Mouse (Mus musculus) cerebellum, adult 9-11 months (tissue): ENCODE results near the gene Hist1h3f.

ENCODE experiments used
- DNase-seq: peaks from one replicate; pipeline ENCODE4 v3.0.0; 2022

The Hist1h3f gene

DNA sequence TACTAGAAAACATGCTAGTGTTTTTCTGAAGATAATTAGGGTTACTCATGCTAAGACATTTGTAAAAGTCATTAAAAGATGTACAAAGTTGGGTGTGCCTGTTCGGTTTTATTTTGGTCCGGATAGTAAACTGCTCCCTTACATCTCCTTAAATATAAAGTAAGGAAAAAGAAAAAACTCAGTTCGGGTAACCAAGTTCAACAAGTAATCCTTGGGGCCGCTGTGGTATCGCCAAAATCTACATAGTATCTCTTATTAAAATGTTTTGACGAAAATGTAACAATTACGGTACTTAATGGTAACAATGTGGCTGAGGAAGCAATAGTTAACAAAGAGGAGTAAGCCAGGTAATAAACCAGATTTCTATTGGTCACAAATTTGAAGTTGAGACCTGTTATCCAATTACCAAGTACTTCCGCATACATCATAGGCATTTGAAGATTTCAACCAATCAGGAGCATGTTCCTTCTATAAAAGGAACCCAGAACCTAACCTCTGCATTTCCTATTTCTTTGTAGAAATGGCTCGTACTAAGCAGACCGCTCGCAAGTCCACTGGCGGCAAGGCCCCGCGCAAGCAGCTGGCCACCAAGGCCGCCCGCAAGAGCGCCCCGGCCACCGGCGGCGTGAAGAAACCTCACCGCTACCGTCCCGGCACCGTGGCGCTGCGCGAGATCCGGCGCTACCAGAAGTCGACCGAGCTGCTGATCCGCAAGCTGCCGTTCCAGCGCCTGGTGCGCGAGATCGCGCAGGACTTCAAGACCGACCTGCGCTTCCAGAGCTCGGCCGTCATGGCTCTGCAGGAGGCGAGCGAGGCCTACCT, at the start of gene Hist1h3f:
TSS of gene Hist1h3f (plus strand) at position 88 of the 822 bp plus-strand sequence.
- DNase-seq = peak; percentile 86

DNA sequence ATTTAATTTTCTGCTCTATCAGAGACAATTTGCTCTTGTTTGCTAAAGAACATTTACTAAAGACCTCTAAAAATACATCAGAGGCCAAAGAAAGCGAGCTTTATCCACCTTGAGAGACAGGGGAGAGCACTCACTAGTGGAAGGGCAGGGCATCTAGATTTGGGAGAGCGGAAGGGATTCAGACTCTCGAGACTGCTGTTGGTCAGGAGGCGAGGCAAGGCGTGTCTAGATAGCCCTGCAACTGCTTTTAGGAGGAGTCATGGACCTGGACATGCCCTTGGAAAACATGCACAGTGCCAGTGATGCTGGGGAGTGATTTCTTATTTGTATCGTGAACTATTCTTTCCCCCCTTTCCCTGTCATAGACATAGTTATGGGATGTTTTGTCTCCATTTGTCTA, 48.3 kb upstream of the Hist1h3f start:
- DNase-seq = no peak

DNA sequence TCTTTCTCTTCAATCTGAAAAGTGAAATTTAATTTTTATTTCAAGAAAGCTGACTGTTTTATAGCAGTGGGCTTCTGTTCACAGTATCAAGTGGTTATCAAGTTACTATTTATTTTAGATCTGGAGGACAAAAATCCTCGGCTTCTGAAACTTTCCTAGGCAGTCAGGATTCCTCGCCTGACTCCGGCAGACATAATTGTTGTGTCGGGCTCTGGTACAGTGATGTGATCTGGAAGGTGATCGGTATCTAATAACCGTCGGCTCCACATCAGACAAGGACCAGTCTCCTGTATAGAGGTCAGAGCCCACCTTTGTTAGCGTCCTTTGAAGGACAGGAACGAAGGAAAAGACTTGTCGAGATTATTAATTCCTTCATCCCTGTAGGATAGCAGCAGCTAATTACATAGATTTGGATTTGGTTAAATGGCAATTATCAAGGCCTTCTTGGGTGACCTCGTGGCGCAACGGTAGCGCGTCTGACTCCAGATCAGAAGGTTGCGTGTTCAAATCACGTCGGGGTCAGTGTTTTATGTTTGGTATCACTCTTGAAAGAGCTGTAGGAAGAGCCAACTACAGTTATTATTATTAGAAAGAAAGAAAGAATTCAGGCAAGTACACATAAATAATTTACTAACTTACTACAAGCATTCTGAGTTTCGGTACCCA, 46.1 kb upstream of the Hist1h3f start:
- DNase-seq = no peak

DNA sequence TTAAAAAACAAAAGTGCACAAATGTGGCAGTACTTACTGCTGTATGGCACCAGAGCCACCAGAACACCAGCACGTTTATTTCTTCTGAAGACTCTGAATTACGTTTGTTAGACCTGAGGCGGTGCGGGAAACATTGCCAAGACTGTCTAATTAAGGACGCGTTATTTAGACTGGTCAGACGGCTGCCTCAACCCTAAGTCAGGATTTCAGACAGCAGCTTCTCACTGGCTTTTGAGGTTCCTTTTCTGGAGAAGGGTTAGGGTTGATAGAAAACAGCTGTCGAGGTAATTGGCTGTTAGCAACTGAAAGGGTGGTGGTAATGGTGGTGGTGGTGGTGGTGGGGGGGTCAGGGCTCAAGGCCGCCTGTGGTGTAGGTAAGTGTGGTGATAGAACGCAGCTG, 45.2 kb upstream of the Hist1h3f start:
- DNase-seq = no peak

DNA sequence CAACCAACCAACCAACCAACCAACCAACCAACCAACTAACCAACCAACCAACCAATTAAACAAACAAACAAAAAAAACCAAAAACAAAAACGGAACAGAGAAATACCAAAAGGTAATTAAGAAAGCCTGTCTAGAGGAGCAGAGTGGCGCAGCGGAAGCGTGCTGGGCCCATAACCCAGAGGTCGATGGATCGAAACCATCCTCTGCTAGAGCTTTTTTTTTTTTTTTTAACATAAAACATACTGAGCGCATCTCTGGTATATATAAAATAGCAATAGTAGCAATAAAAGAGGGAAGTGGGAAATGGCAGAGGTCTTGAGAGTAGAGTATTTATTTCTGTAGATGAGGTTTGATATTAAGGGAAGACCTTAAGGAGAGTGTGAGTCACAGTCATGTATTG, 43.9 kb upstream of the Hist1h3f start:
- DNase-seq = no peak

DNA sequence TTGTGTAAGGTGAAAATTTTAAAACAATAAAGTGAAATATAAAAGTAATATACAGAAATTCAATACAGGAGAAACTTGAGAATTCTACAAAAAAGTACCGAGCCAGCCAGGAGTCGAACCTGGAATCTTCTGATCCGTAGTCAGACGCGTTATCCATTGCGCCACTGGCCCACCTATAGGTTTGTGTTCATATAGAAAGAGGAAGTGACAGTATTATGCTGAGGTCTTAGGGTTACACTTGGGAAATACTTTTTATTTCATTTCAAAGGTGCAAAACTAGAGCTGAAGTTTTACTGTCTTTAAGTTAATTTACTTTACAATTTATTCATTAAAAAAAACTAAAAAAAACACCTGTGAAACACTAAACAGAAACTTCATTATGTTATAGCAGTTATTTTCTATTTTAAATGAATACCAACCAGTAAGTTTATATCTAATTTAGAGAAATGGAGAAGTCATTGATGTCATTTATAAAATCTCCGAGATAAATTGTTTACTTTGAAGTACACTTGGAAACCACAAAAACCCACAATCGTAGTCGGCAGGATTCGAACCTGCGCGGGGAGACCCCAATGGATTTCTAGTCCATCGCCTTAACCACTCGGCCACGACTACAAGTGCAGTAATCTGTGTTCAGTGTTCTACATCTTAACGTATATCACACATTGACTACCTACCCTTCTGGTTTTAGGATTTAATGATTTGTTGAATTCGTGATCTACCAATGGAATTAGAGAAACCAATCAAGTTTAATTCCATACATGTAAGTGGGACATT, 43.2 kb upstream of the Hist1h3f start:
- peak; percentile 22 for DNase-seq

DNA sequence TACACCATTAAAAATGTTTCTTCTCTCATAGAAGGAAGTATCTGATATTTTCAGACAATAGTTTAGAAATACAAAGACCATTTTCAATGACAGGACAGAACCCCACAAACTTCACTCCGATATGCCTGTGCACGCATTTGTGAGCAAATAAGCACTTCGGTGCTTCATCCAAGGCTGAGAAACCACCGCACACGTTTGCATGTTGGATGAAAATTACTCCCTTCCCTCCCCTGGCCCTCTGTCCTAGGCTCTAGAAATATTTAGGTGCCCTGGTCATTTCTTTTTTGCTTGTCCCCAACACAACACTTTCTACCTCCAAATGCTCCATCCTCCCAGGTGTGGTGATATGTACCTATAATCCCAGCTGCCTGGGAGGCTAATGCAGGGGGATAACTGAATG, 42.3 kb upstream of the Hist1h3f start:
- DNase-seq = no peak

DNA sequence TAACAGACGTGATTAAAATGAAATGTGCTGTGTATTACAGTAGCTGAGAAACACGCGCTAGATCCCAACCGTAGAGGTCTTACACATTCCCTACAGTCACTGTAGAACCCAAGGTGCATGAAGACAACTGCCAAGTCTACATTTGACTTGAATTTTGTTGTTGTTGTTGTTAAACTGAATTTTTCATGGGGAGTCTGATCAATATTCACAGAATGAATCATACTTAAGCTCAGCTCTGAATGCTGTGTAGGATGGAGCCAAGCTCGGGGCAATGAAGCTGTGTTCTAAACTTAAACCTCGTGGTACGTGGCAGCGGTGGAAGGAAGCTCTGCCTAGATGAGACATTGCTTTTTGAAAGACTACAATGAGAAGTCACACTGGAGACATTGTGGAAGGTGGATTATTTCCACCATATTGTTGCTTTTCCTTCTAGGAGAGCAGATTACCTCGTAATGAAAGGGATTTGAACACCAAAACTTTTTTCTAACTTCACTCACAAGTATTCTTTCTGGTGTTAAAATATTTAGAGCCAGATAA, 41.8 kb upstream of the Hist1h3f start:
- DNase-seq = no peak

DNA sequence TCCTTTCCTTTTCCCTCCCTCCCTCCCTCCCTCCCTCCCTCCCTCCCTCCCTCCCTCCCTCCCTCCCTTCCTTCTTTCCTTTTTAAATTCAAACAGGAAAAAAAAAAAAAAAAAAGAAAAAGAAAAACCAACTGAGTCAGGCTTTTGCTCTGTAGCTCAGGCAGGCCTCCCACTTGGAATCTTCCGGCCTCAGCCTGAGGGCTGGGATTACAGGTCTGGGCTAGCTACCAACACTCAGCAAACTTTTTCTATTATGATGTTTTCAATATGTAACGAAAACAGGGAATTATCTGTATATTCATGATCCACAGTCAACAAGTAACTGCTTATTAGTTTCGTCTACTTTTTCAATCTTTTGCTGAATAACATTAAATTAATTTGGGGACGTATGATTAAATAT, 40.9 kb upstream of the Hist1h3f start:
- no peak for DNase-seq

DNA sequence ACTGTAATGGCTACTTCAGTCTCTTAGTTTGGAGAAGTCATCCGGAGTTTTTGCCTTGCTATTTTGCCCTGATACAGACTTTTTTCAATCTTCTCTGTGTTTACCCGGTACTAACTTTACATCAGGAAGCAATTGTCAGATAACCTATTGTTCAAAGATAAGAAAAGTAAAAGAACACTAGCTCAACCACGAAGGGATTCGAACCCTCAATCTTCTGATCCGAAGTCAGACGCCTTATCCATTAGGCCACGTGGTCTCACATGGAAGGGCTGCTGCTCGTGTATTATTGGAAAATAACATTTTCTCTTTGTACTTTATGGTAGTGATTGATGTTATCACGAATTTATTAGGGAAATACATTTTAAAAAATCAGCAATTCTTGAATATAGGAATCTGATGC, 40.1 kb upstream of the Hist1h3f start:
- DNase-seq = no peak

DNA sequence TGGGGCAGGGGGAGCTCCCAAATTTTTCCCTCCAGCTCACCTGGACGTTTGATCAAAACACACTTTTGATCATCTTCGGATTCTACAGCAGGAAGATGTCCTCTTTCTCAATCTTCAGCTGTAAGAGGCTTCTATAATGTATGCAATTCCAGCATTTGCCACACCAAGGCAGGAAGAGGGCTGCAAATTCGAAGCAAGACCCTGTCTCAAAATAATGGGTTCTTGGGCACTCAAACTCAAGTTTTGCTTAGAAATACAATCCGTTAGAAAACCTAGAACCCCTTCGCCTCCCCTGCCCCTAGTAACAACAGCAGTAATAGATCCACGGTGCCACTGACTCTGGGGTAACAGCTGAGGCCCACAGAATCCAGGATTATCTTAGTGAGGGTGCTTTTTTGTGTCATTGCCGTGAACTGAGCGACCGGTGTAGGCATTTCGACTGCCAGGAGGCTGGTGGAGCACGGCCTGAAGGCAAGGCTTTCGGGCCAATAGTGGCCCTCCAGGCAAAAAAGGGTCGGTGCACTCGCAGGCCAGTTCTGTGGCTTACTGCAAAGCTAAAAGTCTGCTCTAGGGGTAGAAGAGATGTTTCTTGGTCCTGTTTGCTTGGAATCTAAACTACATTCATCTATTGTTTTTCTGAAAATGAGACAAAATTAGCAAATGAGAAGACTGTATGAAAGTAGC, 38.0 kb upstream of the Hist1h3f start:
- no peak for DNase-seq

DNA sequence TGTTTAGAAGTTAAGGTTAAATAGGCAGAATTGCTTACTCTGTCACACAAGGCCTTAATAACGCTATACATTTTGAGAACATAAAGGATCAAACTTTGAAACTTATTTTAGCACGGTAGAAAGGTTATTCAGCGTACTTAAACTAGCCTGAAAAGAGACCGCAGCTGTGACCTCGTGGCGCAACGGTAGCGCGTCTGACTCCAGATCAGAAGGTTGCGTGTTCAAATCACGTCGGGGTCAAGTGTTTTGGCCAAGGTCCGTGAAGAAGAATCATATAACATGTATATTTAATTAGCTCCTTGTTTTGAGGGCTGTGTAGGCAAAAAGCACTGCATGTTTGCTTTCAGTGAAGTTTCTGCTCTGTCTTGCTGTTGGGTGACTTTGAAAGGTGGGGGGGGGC, 37.5 kb upstream of the Hist1h3f start:
- DNase-seq = no peak

DNA sequence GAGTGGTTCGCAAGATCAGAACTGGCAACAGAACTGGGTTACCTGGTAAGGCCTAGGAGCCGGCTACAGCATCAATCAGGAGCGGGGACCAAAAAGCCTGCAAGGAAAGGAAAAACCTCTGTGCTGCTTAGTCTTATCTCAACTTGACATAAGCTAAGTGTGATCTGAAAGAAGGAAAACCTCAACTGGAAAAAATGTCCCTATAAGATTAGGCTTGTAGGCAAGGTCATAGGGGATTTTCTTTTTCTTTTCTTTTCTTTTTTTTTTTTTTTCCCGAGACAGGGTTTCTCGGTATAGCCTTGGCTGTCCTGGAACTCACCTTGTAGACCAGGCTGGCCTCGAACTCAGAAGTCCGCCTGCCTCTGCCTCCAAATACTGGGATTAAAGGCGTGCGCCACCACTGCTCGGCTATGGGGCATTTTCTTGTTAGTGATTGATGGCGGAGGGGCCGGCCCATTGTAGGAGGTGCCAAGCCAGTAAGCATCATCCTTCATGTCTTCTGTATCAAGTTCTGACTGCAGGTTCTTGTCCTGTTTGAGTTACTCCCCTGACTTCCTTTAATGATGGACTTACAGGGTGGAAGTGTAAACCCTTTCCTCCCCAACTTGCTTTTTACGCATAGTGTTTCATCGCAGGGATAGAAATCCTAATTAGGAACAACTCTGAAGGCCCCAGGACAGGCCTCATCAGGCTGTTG, 36.9 kb upstream of the Hist1h3f start:
- DNase-seq = no peak

DNA sequence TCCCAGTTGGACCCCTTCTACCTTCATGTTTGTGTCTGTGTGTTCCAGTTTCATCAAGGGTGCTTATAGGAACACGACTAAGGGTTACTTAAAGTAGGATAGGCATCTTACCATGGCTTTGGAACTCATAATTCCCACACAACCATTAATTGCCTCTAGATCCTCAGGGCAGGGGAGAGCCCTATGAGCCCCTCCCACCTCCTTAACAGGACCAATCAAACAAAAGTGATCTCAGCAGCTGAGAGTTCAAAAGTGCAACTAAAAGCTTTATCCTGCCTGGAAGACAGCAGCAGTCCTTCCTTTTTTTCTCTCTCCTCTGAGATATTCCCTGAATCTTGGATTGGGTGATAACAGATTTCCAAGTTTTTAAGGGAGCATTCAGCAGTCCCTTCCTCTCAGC, 33.7 kb upstream of the Hist1h3f start:
- DNase-seq = no peak

DNA sequence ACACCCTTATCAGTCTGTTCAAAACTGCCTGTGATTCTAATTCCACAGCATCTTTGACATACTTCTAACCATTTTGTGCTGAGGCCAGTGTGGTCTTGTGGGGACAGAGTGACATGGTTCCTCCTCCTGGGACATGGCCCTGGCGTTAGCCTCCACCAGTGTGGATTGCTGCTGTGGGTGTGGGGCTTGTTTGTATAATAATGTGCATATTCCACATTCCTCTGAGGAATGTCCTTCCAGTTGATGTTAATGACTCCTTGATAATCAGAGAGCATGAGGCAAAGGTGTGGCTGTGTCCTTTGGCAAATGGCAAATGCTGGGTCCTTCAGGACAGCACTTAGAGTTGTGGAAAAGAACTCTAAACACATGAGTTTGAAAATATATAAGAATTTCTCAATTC, 30.3 kb upstream of the Hist1h3f start:
- DNase-seq = no peak

DNA sequence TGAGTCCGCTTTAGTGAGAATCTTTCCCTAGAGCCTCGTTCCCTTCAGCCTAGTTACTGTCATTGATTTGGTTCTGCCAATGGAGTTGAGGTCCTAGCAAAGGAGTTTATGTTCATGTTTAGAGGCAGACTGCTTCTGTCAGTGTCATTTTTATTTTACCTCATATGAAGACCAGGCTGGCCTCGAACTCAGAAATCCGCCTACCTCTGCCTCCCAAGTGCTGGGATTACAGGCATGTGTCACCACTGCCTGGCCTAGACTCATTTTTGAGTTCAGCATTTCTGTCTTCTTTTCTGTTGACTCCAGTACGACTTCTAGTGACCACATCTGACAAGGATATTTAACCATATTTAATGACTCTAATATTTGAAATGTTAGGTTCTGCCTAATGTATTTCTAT, 28.6 kb upstream of the Hist1h3f start:
- DNase-seq = no peak

DNA sequence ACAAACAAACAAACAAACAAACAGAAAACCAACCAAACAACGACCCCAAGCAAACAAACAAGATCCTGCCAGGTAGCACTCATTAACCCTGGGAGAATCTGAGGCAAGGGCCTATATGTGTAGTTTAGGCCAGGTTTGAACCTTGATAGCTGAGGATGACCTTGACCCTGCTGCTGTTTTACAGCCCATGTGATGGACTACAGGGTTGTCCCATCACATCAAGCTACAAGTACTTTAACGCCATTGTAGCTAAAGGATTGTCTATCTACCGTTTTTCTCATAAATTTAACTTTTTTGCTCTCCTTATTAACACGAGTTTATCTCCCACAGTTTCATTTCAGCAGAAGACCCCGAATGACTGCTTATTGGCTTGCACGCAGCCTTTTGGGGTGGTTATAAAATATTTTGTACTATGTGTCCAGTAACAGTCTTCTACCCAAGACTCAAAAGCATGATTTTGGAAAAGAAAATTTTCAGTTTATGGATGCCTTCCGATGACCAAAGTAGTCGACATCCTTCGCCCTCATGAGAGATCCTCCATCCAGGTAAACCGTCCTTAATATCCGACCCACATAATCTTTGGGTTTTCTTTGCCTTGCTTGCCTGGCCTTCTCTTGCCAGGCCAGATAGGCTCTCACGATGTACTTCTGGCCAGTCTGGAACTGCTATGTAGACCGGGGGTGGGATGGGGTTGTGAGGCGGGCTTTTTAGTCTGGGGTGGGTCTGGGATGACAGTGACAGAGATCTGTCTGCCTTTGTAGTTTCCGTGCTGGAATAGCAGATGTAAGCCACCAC, 27.8 kb upstream of the Hist1h3f start:
- no peak for DNase-seq

DNA sequence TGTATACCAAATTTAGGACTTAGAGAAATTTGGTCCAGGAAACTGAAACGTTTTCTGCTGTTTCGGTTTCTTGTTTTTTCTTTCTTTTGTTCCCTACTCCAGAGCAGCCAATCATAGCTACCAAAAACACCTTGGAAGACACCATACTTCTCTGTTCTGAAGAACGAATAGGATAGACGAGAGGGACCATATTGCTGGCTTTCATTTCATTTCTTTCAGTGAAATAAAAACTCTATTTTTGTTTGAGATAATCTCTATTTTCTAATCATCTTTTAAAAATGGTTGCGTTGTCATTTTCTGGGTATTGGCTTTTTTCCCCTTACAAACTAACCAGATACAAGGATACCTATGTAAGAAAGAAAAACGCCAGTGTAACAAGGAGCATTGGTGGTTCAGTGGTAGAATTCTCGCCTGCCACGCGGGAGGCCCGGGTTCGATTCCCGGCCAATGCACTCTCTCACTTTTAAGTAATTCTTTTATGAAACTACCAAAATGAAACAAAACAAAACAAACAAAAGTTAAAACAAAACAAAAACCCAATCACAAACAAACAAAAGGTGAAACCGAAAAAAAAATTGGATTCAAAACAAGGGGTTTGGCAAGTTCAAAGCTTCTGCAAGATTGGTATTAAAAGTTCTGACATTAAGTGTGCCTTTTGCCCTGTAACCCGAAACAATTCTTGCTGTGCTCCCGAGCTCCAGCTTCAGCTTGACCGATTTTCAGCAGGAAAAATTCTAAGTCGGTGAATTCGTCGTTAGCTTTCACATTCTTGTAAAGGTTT, 26.8 kb upstream of the Hist1h3f start:
- DNase-seq = peak; percentile 60

DNA sequence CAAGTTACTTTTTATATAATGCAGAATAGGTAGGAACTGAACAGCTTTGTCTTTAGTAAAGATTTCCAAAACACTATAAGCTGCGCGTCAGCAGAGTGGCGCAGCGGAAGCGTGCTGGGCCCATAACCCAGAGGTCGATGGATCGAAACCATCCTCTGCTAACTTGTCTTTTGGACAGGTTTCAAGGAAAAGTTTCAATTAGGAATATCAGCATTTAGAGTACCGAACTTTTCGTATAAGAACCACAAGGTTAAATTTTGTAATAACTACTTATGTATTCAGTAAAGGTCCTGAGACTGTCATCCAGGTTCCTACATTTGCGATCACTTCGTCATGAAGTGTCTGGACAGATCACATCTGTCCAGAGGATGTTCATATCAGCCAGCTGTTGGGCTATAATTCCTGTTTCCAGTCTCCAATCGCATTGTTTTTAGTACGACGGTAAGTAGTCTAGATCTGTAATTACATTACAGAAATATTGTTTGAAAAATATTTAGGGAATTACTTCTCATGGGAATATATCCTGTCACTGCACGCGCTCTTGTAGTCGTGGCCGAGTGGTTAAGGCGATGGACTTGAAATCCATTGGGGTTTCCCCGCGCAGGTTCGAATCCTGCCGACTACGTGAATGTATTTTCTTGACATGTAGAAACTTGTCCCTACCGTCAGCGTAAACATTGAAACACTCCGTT, 26.1 kb upstream of the Hist1h3f start:
- DNase-seq = peak; percentile 85

DNA sequence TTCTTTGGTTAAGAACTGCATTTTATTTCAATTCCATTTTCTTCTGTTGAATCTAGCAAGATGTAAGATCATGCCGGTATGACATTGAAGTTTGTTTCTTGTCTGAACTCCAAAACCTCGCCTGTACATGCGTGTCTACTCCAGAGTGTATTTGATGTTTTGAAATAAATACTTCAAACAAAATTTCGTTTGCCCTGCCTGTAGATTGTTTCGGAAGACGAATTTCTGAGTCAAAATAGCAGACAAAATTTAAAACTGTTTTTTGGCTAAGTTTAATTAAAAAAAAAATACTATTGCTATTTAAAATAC, 25.6 kb upstream of the Hist1h3f start:
- no peak for DNase-seq
